Mouse (Mus musculus) CH12.LX (cell line): ENCODE data around the gene Vmn2r48. TPM values are rescaled to one million over a fixed set of nuclear protein-coding genes. Genes with fewer than 3 reads are reported as not detected.
"Not testable (repeated sequence)": the region's sequence is repeated elsewhere in the genome, so short reads cannot be mapped to it uniquely, and the experiment has no call there.

Source experiments
- DNase-seq: peaks from one replicate; pipeline ENCODE4 v3.0.0-alpha.2; 2013; ENCODE audit errors: extremely low read depth
- H3K27ac ChIP-seq: 2 replicates; pipeline ENCODE4 v1.5.1; 2012; ENCODE audit warnings: low read depth, mild to moderate bottlenecking, control low read depth, moderate library complexity; ENCODE audit not compliant: insufficient read depth
- H3K27me3 ChIP-seq: replicated peaks from 2 replicates; pipeline ENCODE3; 2012; ENCODE audit warnings: inconsistent platforms
- H3K36me3 ChIP-seq, 2 experiments: replicated peaks in 1 of 2; 2 replicates each; pipeline versions ENCODE3 to v1.6.1; 2012; ENCODE audit warnings: inconsistent platforms in 1 of 2, low read length in 1 of 2, mild to moderate bottlenecking in 1 of 2, mixed read lengths in 1 of 2, moderate library complexity in 1 of 2; ENCODE audit not compliant: control insufficient read depth in 1 of 2, insufficient read depth in 1 of 2
- H3K4me1 ChIP-seq, 2 experiments: 2 replicates each; pipeline ENCODE4 v1.6.1; 2012; ENCODE audit warnings: inconsistent platforms in 1 of 2, moderate library complexity in 1 of 2; ENCODE audit not compliant: insufficient read depth in 2 of 2, control insufficient read depth in 1 of 2
- H3K4me2 ChIP-seq: 2 replicates; pipeline ENCODE4 v1.6.1; 2012; ENCODE audit warnings: low read depth, mild to moderate bottlenecking, control low read depth; ENCODE audit not compliant: poor library complexity, insufficient read depth, severe bottlenecking
- H3K4me3 ChIP-seq, 3 experiments: fragments of 150-350 bp in 1 of 3; sonication (generic) in 1 of 3; replicated peaks in 1 of 3; 2 replicates each; pipeline versions ENCODE3 to v1.5.1; 2011 to 2012; ENCODE audit warnings: low read depth in 2 of 3, low read length in 2 of 3, mild to moderate bottlenecking in 2 of 3, moderate library complexity in 2 of 3, control low read depth in 1 of 3, improper control_type of control experiment in 1 of 3, inconsistent platforms in 1 of 3, mixed read lengths in 1 of 3; ENCODE audit not compliant: poor library complexity in 1 of 3
- H3K79me2 ChIP-seq: replicated peaks from 2 replicates; pipeline ENCODE4 v1.6.1; 2012; ENCODE audit warnings: mild to moderate bottlenecking, moderate library complexity; ENCODE audit not compliant: control insufficient read depth, poor library complexity, insufficient read depth, severe bottlenecking; ENCODE audit errors: extremely low read depth
- H3K9ac ChIP-seq: 2 replicates; pipeline ENCODE4 v1.6.1; 2012; ENCODE audit warnings: low read depth, mild to moderate bottlenecking, control low read depth, moderate library complexity; ENCODE audit not compliant: insufficient read depth
- H3K9me3 ChIP-seq: replicated peaks from 2 replicates; pipeline ENCODE3; 2012; ENCODE audit warnings: low read length, inconsistent platforms, mixed read lengths
- dilution Hi-C: fragments of 300-500 bp; cut with MboI; formaldehyde crosslinking; loops from 2 replicates; pipeline ENCODE4 v1.14.3; 2020; ENCODE audit warnings: low sequenced_read_pairs; ENCODE audit not compliant: extremely low pct_unique_long_range_greater_than_20kb, extremely low pct_ligation_motif_present
- in situ Hi-C: fragments of 300-500 bp; cut with MboI; formaldehyde crosslinking; loops from 3 replicates; pipeline ENCODE4 v1.14.3; 2019; ENCODE audit warnings: low sequenced_read_pairs, low pct_ligation_motif_present, low pct_unique_long_range_greater_than_20kb, mixed read lengths
- polyA plus RNA-seq: library from polyadenylated mRNA; unstranded; fragments of >175 nt; gene quantifications from 2 replicates; pipeline ENCODE4 v1.2.1, GENCODE M21; 2012; ENCODE audit warnings: low read depth; ENCODE audit not compliant: insufficient read length
- total RNA-seq, 2 experiments: library from RNA; depleted of rRNA; stranded (reverse); fragments of 300-350 nt in 1 of 2; fragments of >200 nt in 1 of 2; gene quantifications; 2 replicates each; pipeline ENCODE4 v1.2.3; 2012 to 2014

Gene Vmn2r48
- total RNA-seq (2012; rRNA removed) = not detected in 2 replicates
- not detected in 2 replicates for total RNA-seq (2014; rRNA removed)
- not detected in 2 replicates for polyA plus RNA-seq

GRCm38 (mm10) chr7:9953485-9953884 lies at the start of gene Vmn2r48:
Gene Vmn2r48 (minus strand): TSS chr7:9953585.
- DNase-seq, H3K27ac ChIP-seq, dilution Hi-C loops, in situ Hi-C loops, H3K9ac ChIP-seq, H3K9me3 ChIP-seq, H3K4me2 ChIP-seq, H3K36me3 ChIP-seq, H3K4me1 ChIP-seq, H3K79me2 ChIP-seq, H3K4me3 ChIP-seq, H3K27me3 ChIP-seq: not testable (repeated sequence)

- dilution Hi-C loops, H3K4me3 ChIP-seq, H3K9ac ChIP-seq, H3K27ac ChIP-seq, H3K36me3 ChIP-seq, H3K4me1 ChIP-seq, H3K9me3 ChIP-seq, H3K79me2 ChIP-seq, in situ Hi-C loops, H3K27me3 ChIP-seq, DNase-seq, H3K4me2 ChIP-seq: not testable (repeated sequence)
These were observed 38.8 kb upstream of the Vmn2r48 start, which contains the start of gene Vmn2r49 for GRCm38 (mm10) chr7:9992157-9992556. Gene Vmn2r49 (minus strand): TSS chr7:9992257.

Other genes with a start within 250 kb of the Vmn2r48 start
- not detected in 2 replicates for gene Vmn2r46, start 183.0 kb downstream of the Vmn2r48 start, total RNA-seq (2012; rRNA removed)
- not detected in 2 replicates for gene Vmn2r46, start 183.0 kb downstream of the Vmn2r48 start, total RNA-seq (2014; rRNA removed)
- gene Vmn2r46, start 183.0 kb downstream of the Vmn2r48 start, polyA plus RNA-seq = not detected in 2 replicates
- not detected in 2 replicates for gene Vmn2r47, start 112.3 kb downstream of the Vmn2r48 start, total RNA-seq (2012; rRNA removed)
- gene Vmn2r47, start 112.3 kb downstream of the Vmn2r48 start, total RNA-seq (2014; rRNA removed) = not detected in 2 replicates
- gene Vmn2r47, start 112.3 kb downstream of the Vmn2r48 start, polyA plus RNA-seq = not detected in 2 replicates
- gene Vmn2r49, start 38.7 kb upstream of the Vmn2r48 start, total RNA-seq (2012; rRNA removed) = not detected in 2 replicates
- gene Vmn2r49, start 38.7 kb upstream of the Vmn2r48 start, total RNA-seq (2014; rRNA removed) = not detected in 2 replicates
- gene Vmn2r49, start 38.7 kb upstream of the Vmn2r48 start, polyA plus RNA-seq = not detected in 2 replicates
- not detected in 2 replicates for gene Vmn2r50, start 99.7 kb upstream of the Vmn2r48 start, total RNA-seq (2012; rRNA removed)
- gene Vmn2r50, start 99.7 kb upstream of the Vmn2r48 start, total RNA-seq (2014; rRNA removed) = not detected in 2 replicates
- gene Vmn2r50, start 99.7 kb upstream of the Vmn2r48 start, polyA plus RNA-seq = not detected in 2 replicates
- not detected in 2 replicates for gene Vmn2r51, start 152.2 kb upstream of the Vmn2r48 start, total RNA-seq (2012; rRNA removed)
- not detected in 2 replicates for gene Vmn2r51, start 152.2 kb upstream of the Vmn2r48 start, total RNA-seq (2014; rRNA removed)
- gene Vmn2r51, start 152.2 kb upstream of the Vmn2r48 start, polyA plus RNA-seq = not detected in 2 replicates
- not detected in 2 replicates for gene Vmn2r52, start 223.0 kb upstream of the Vmn2r48 start, total RNA-seq (2012; rRNA removed)
- not detected in 2 replicates for gene Vmn2r52, start 223.0 kb upstream of the Vmn2r48 start, total RNA-seq (2014; rRNA removed)
- not detected in 2 replicates for gene Vmn2r52, start 223.0 kb upstream of the Vmn2r48 start, polyA plus RNA-seq